Mouse (Mus musculus) cerebellum, adult 2 months (tissue): ENCODE results near the gene Npb. TPM values are rescaled to one million over a fixed set of nuclear protein-coding genes. Genes with fewer than 3 reads are reported as not detected.

Experiments
- DNase-seq, 2 experiments: peaks; one replicate each; pipeline ENCODE4 v3.0.0; 2021
- H3K27ac ChIP-seq: fragments of 200-500 bp; 2 replicates; pipeline ENCODE4 v1.5.1; 2012; ENCODE audit warnings: low read length, control low read depth, inconsistent platforms; ENCODE audit not compliant: insufficient read depth
- H3K27me3 ChIP-seq: fragments of 200-500 bp; 2 replicates; pipeline ENCODE4 v1.6.1; 2012; ENCODE audit warnings: inconsistent platforms, mild to moderate bottlenecking, low read length, moderate library complexity; ENCODE audit not compliant: control insufficient read depth, insufficient read depth
- H3K4me1 ChIP-seq: fragments of 200-500 bp; 2 replicates; pipeline ENCODE4 v1.6.1; 2011; ENCODE audit warnings: low read length; ENCODE audit not compliant: control insufficient read depth, insufficient read depth
- H3K4me3 ChIP-seq: fragments of 200-500 bp; replicated peaks from 2 replicates; pipeline ENCODE3; 2011; ENCODE audit warnings: mild to moderate bottlenecking, low read depth, low read length, control low read depth; ENCODE audit not compliant: insufficient read depth
- CTCF ChIP-seq: fragments of 200-500 bp; IDR thresholded peaks from 2 replicates; pipeline ENCODE4 v1.5.1; 2011; ENCODE audit warnings: low read depth, mild to moderate bottlenecking, control low read depth, low read length, moderate library complexity, borderline replicate concordance; ENCODE audit not compliant: insufficient read depth
- POLR2A ChIP-seq: fragments of 200-500 bp; IDR thresholded peaks from 2 replicates; pipeline ENCODE4 v1.6.1; 2011; ENCODE audit warnings: low read length, control low read depth, borderline replicate concordance; ENCODE audit not compliant: insufficient read depth
- WGBS: fragments of 180-500 bp; shearing (Covaris S2); methylation state at CpG from one replicate; pipeline ENCODE4 v1.1.7; 2018; 5-methylcytosine and 5-hydroxymethylcytosine counted together
- polyA plus RNA-seq: library from polyadenylated mRNA; depleted of rRNA; stranded (reverse); fragments of >200 nt; gene quantifications from 2 replicates; pipeline ENCODE4 v1.2.3, GENCODE M21; 2012; rRNA removed

Npb gene
- polyA plus RNA-seq, 1 experiment, result 5.6 TPM

GRCm38 (mm10) chr11:120648001-120648476 is 39.8 kb downstream of the Npb start, which contains the start of gene Myadml2:
Myadml2 (minus strand) TSS chr11:120648158.
- Histone ChIP-seq H3K4me3 (peak within 1 kb of the TSS; percentile 79), H3K4me1 (no peaks in the 10 kb centered on the region), H3K27ac (peak within 1 kb of the TSS; percentile 73), H3K27me3 (no peaks in the 10 kb centered on the region)
- 7% methylated on average over 13 of the region's 13 CpGs for WGBS
- peak; percentile 56 to 66 for DNase-seq
- TF ChIP-seq CTCF, result no peak
- TF ChIP-seq POLR2A, result no peak

- no peak for DNase-seq
- no peak overlapping the region for H3K4me3 ChIP-seq
- TF ChIP-seq POLR2A (no peak), CTCF (no peak)
- H3K27me3 ChIP-seq, result no peaks in the 10 kb centered on the region
- H3K27ac ChIP-seq, result no peak overlapping the region
- H3K4me1 ChIP-seq, result no peaks in the 10 kb centered on the region
- 67% methylated on average over 3 of the region's 3 CpGs for whole genome bisulfite sequencing
Measured at GRCm38 (mm10) chr11:120651872-120652271, 43.6 kb downstream of the Npb start.

DNA sequence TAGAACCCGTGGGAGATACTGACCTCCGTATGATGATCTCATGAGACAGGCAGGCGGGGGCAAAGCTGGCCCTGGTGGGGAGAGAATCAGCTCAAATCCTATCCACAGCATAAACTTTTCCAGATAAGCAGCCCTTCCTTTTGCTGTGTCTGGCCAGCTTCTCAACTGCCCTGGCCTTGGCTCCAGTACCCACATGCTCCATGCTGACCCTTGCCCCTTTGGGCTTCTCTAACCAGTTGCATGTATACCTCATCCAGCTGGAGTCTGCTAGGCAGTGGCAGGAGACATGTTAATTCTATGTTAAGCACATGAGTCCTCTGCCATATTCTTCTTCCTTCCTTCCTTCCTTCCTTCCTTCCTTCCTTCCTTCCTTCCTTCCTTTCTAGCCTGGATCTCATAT is 46.5 kb downstream of the Npb start:
- TF ChIP-seq CTCF, result no peak
- no peak for TF ChIP-seq POLR2A
- DNase-seq, result no peak
- Histone ChIP-seq H3K27me3 (no peaks in the 10 kb centered on the region; the same call in 1 of the 2 replicates), H3K4me3 (no peak overlapping the region), H3K4me1 (no peaks in the 10 kb centered on the region), H3K27ac (no peak overlapping the region)
- 79% methylated on average over 3 of the region's 3 CpGs for WGBS

DNA sequence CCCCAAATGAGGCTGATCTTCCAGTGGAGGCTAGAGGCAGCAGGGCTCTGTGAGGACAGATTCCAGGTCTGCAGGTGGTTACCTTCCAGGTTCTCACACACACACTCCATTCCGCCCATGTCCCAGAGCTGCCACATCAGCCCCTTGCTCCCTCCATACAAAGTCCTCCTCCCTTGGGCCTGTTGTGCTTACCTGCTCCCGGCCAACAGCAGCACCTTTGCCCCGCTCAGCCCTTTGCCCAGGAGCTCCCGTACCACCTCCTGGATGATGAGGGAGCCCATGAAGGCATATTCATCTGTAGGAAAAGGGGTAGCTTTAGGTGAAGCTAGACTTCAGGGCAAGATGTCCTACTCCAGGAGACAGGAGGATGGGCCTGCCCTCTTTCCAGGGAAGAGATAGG is 49.0 kb downstream of the Npb start:
- TF ChIP-seq CTCF (no peak), POLR2A (no peak)
- WGBS, result 86% methylated on average over 4 of the region's 4 CpGs
- Histone ChIP-seq H3K27me3 (peaks cover 11% of the 10 kb centered on the region; the same call in 1 of the 2 replicates), H3K4me1 (no peaks in the 10 kb centered on the region), H3K4me3 (no peak overlapping the region), H3K27ac (no peak overlapping the region)
- no peak for DNase-seq

Other genes with a start within 250 kb of the Npb start
- gene Fscn2, start 246.9 kb upstream of the Npb start, polyA plus RNA-seq, result 0.29 TPM in 1 of 2 replicates, not detected in the other
- 34.4 and 34.8 TPM in 2 replicates for gene Faap100, start 229.7 kb upstream of the Npb start, polyA plus RNA-seq
- gene Nploc4, start 170.8 kb upstream of the Npb start, polyA plus RNA-seq, result 54.2 and 56.3 TPM in 2 replicates
- gene Tspan10, start 165.8 kb upstream of the Npb start, polyA plus RNA-seq, result 0.05 and 0.06 TPM in 2 replicates
- 1.5 and 1.6 TPM in 2 replicates for gene Pde6g, start 155.0 kb upstream of the Npb start, polyA plus RNA-seq
- 15.5 and 20.0 TPM in 2 replicates for gene Oxld1, start 150.4 kb upstream of the Npb start, polyA plus RNA-seq
- gene Ccdc137, start 150.4 kb upstream of the Npb start, polyA plus RNA-seq, result 27.3 and 28.3 TPM in 2 replicates
- 42.7 and 56.5 TPM in 2 replicates for gene Arl16, start 140.9 kb upstream of the Npb start, polyA plus RNA-seq
- gene Mrpl12, start 123.9 kb upstream of the Npb start, polyA plus RNA-seq, result 108 and 119 TPM in 2 replicates
- 38.9 and 39.3 TPM in 2 replicates for gene Slc25a10, start 116.6 kb upstream of the Npb start, polyA plus RNA-seq
- gene Gcgr, start 77.8 kb upstream of the Npb start, polyA plus RNA-seq, result 1.8 and 2.1 TPM in 2 replicates
- gene Mcrip1, start 58.8 kb upstream of the Npb start, polyA plus RNA-seq, result 159 and 168 TPM in 2 replicates
- not detected in 2 replicates for gene Ppp1r27, start 57.3 kb upstream of the Npb start, polyA plus RNA-seq
- gene P4hb, start 35.2 kb upstream of the Npb start, polyA plus RNA-seq, result 98.4 and 105 TPM in 2 replicates
- 288 and 305 TPM in 2 replicates for gene Arhgdia, start 26.9 kb upstream of the Npb start, polyA plus RNA-seq
- gene Alyref, start 10.1 kb upstream of the Npb start, polyA plus RNA-seq, result 42.6 and 51.8 TPM in 2 replicates
- gene Anapc11, start 10.1 kb upstream of the Npb start, polyA plus RNA-seq, result 168 and 178 TPM in 2 replicates
- gene Pcyt2, start 9.5 kb downstream of the Npb start, polyA plus RNA-seq, result 401 and 403 TPM in 2 replicates
- gene Sirt7, start 16.8 kb downstream of the Npb start, polyA plus RNA-seq, result 76.9 and 80.5 TPM in 2 replicates
- gene Mafg, start 25.1 kb downstream of the Npb start, polyA plus RNA-seq, result 60.5 and 65.3 TPM in 2 replicates
- 2.1 and 2.3 TPM in 2 replicates for gene Pycr1, start 35.3 kb downstream of the Npb start, polyA plus RNA-seq
- gene Myadml2, start 39.7 kb downstream of the Npb start, polyA plus RNA-seq, result 3.3 and 4.5 TPM in 2 replicates
- gene Notum, start 52.7 kb downstream of the Npb start, polyA plus RNA-seq, result 5.9 TPM in 2 replicates
- 56.1 and 59.4 TPM in 2 replicates for gene Aspscr1, start 64.5 kb downstream of the Npb start, polyA plus RNA-seq
- 40.1 and 43.0 TPM in 2 replicates for gene Cenpx, start 105.3 kb downstream of the Npb start, polyA plus RNA-seq
- 86.6 and 96.0 TPM in 2 replicates for gene Lrrc45, start 105.4 kb downstream of the Npb start, polyA plus RNA-seq
- gene Rac3, start 113.0 kb downstream of the Npb start, polyA plus RNA-seq, result 66.1 and 67.0 TPM in 2 replicates
- 36.4 and 36.5 TPM in 2 replicates for gene Dcxr, start 118.8 kb downstream of the Npb start, polyA plus RNA-seq
- 1.9 and 3.1 TPM in 2 replicates for gene Cbr2, start 123.6 kb downstream of the Npb start, polyA plus RNA-seq
- 2.5 and 3.1 TPM in 2 replicates for gene Hmga1b, start 154.3 kb downstream of the Npb start, polyA plus RNA-seq
- 106 and 113 TPM in 2 replicates for gene Rfng, start 175.7 kb downstream of the Npb start, polyA plus RNA-seq
- gene Gps1, start 175.8 kb downstream of the Npb start, polyA plus RNA-seq, result 238 and 248 TPM in 2 replicates
- gene Dus1l, start 187.9 kb downstream of the Npb start, polyA plus RNA-seq, result 47.4 and 52.3 TPM in 2 replicates
- gene Fasn, start 216.1 kb downstream of the Npb start, polyA plus RNA-seq, result 246 and 274 TPM in 2 replicates